Mouse (Mus musculus) neural tube, embryonic 14.5 days (tissue): ENCODE measurements at regions not wholly inside any gene's neighbourhood (a gene's known extent, or its start where the extent isn't known, plus 50 kb on each side); places are given as distances from the start of the nearest gene placed in this dataset.

Experiments used
- ATAC-seq: fragments of 200-750 bp; cut with Nextera tagmentation; 2 replicates; pipeline ENCODE4 v1.8.0; 2017; ENCODE audit warnings: low read depth, mild to moderate bottlenecking, moderate TSS enrichment, moderate library complexity
- H3K27ac ChIP-seq: fragments of 300-500 bp; sonication (generic); 2 replicates; pipeline ENCODE4 v1.5.1; 2014; ENCODE audit warnings: low read depth, mild to moderate bottlenecking, control low read depth, low read length, moderate library complexity, mixed read lengths
- H3K27me3 ChIP-seq: fragments of 300-500 bp; sonication (generic); 2 replicates; pipeline ENCODE4 v1.6.1; 2014; ENCODE audit warnings: low read length; ENCODE audit not compliant: control insufficient read depth, insufficient read depth
- H3K36me3 ChIP-seq: fragments of 300-500 bp; sonication (generic); 2 replicates; pipeline ENCODE4 v1.6.1; 2014; ENCODE audit warnings: low read length, mixed read lengths; ENCODE audit not compliant: control insufficient read depth, insufficient read depth
- H3K4me1 ChIP-seq: fragments of 300-500 bp; sonication (generic); 2 replicates; pipeline ENCODE4 v1.6.1; 2014; ENCODE audit warnings: low read length; ENCODE audit not compliant: control insufficient read depth, insufficient read depth
- H3K4me2 ChIP-seq: fragments of 300-500 bp; sonication (generic); 2 replicates; pipeline ENCODE4 v1.6.1; 2014; ENCODE audit warnings: mild to moderate bottlenecking, low read depth, low read length, control low read depth
- H3K4me3 ChIP-seq: fragments of 300-500 bp; sonication (generic); 2 replicates; pipeline ENCODE4 v1.5.1; 2014; ENCODE audit warnings: low read depth, low read length, control low read depth, mixed read lengths
- H3K9ac ChIP-seq: fragments of 300-500 bp; sonication (generic); replicated peaks from 2 replicates; pipeline ENCODE4 v1.6.1; 2014; ENCODE audit warnings: low read depth, mild to moderate bottlenecking, control low read depth, low read length, mixed read lengths
- H3K9me3 ChIP-seq: fragments of 300-500 bp; sonication (generic); 2 replicates; pipeline ENCODE4 v1.6.1; 2016; ENCODE audit warnings: low read length; ENCODE audit not compliant: control insufficient read depth
- WGBS: fragments of 180-500 bp; shearing (Covaris S2); extraction: QIAGEN DNeasy Blood & Tissue Kit; methylation state at CpG from one replicate; pipeline ENCODE4 v1.1.7; 2014; 5-methylcytosine and 5-hydroxymethylcytosine counted together

- Histone ChIP-seq H3K4me2 (no peak overlapping the region), H3K4me3 (no peak overlapping the region), H3K27me3 (no peaks in the 10 kb centered on the region), H3K9ac (no peak overlapping the region), H3K4me1 (0 out of 2 replicates have a peak, but pooled peaks cover 2% of the 10 kb centered on the region), H3K27ac (no peak overlapping the region), H3K36me3 (no peaks in the 10 kb centered on the region), H3K9me3 (no peaks in the 10 kb centered on the region)
- ATAC-seq, result no peak
- 70% methylated on average over 1 of the region's 1 CpGs for WGBS
Observed at GRCm38 (mm10) chr5:99782806-99783205, 53.9 kb upstream of the Rasgef1b start.

GRCm38 (mm10) chr5:99785850-99786249, 57.0 kb upstream of the Rasgef1b start:
- peak; percentile 34; the same call in 1 of the 2 replicates for ATAC-seq
- no peak overlapping the region for H3K27ac ChIP-seq

GRCm38 (mm10) chr5:99787239-99787638, 58.4 kb upstream of the Rasgef1b start:
- Histone ChIP-seq H3K9me3 (no peaks in the 10 kb centered on the region), H3K4me1 (0 out of 2 replicates have a peak, but pooled peaks cover 2% of the 10 kb centered on the region), H3K9ac (no peak overlapping the region), H3K4me2 (no peak overlapping the region), H3K4me3 (no peak overlapping the region), H3K27ac (no peak overlapping the region), H3K27me3 (no peaks in the 10 kb centered on the region), H3K36me3 (no peaks in the 10 kb centered on the region)
- WGBS, result 12% methylated on average over 10 of the region's 10 CpGs
- ATAC-seq, result peak; percentile 69; the same call in 1 of the 2 replicates

More at GRCm38 (mm10) chr5:99785850-99786249, 57.0 kb upstream of the Rasgef1b start:
- Histone ChIP-seq H3K36me3 (no peaks in the 10 kb centered on the region), H3K4me2 (no peak overlapping the region), H3K9me3 (no peaks in the 10 kb centered on the region), H3K9ac (no peak overlapping the region), H3K4me3 (no peak overlapping the region), H3K4me1 (0 out of 2 replicates have a peak, but pooled peaks cover 2% of the 10 kb centered on the region), H3K27me3 (no peaks in the 10 kb centered on the region)
- 55% methylated on average over 9 of the region's 9 CpGs for WGBS

- Histone ChIP-seq H3K4me3 (no peak overlapping the region), H3K27ac (no peak overlapping the region), H3K4me2 (no peak overlapping the region), H3K4me1 (0 out of 2 replicates have a peak, but pooled peaks cover 2% of the 10 kb centered on the region), H3K36me3 (no peaks in the 10 kb centered on the region), H3K9me3 (no peaks in the 10 kb centered on the region), H3K9ac (no peak overlapping the region), H3K27me3 (no peaks in the 10 kb centered on the region)
- no peak for ATAC-seq
- WGBS, result 46% methylated on average over 3 of the region's 3 CpGs
Observed at GRCm38 (mm10) chr5:99787665-99788366, 59.0 kb upstream of the Rasgef1b start.

GRCm38 (mm10) chr5:99790733-99791132, 61.9 kb upstream of the Rasgef1b start:
- H3K9me3 ChIP-seq, result no peaks in the 10 kb centered on the region
- H3K27me3 ChIP-seq, result no peaks in the 10 kb centered on the region
- 91% methylated on average over 5 of the region's 5 CpGs for whole genome bisulfite sequencing
- H3K9ac ChIP-seq, result no peak overlapping the region
- no peak overlapping the region for H3K4me2 ChIP-seq
- H3K36me3 ChIP-seq, result no peaks in the 10 kb centered on the region
- no peak overlapping the region for H3K27ac ChIP-seq
- H3K4me1 ChIP-seq, result 0 out of 2 replicates have a peak, but pooled peaks cover 2% of the 10 kb centered on the region
- ATAC-seq, result no peak
- no peak overlapping the region for H3K4me3 ChIP-seq

GRCm38 (mm10) chr5:99800543-99800942, 71.7 kb upstream of the Rasgef1b start:
- Histone ChIP-seq H3K4me1 (0 out of 2 replicates have a peak, but pooled peaks cover 3% of the 10 kb centered on the region), H3K36me3 (no peaks in the 10 kb centered on the region), H3K4me3 (no peak overlapping the region), H3K9ac (no peak overlapping the region), H3K27ac (no peak overlapping the region), H3K9me3 (no peaks in the 10 kb centered on the region), H3K27me3 (no peaks in the 10 kb centered on the region), H3K4me2 (no peak overlapping the region)
- no peak for ATAC-seq
- 79% methylated on average over 8 of the region's 8 CpGs for WGBS

GRCm38 (mm10) chr5:99801791-99802450, 73.1 kb upstream of the Rasgef1b start:
- Histone ChIP-seq H3K27ac (no peak overlapping the region; the same call in 1 of the 2 replicates), H3K36me3 (no peaks in the 10 kb centered on the region), H3K4me2 (no peak overlapping the region), H3K4me1 (0 out of 2 replicates have a peak, but pooled peaks cover 3% of the 10 kb centered on the region), H3K9me3 (no peaks in the 10 kb centered on the region), H3K27me3 (no peaks in the 10 kb centered on the region), H3K9ac (no peak overlapping the region), H3K4me3 (no peak overlapping the region)
- 33% methylated on average over 13 of the region's 13 CpGs for WGBS
- ATAC-seq, result peak; percentile 79; the same call in 1 of the 2 replicates

GRCm38 (mm10) chr5:99826861-99827260, 79.2 kb upstream of the Vamp9 start:
- Histone ChIP-seq H3K9ac (no peak overlapping the region), H3K27ac (no peak overlapping the region), H3K27me3 (no peaks in the 10 kb centered on the region), H3K9me3 (no peaks in the 10 kb centered on the region), H3K36me3 (no peaks in the 10 kb centered on the region), H3K4me1 (no peaks in the 10 kb centered on the region), H3K4me3 (no peak overlapping the region), H3K4me2 (no peak overlapping the region)
- ATAC-seq, result no peak
- WGBS, result 83% methylated on average over 6 of the region's 6 CpGs

GRCm38 (mm10) chr5:99828516-99828915, 77.5 kb upstream of the Vamp9 start:
- H3K9ac ChIP-seq, result no peak overlapping the region
- H3K4me2 ChIP-seq, result no peak overlapping the region
- H3K4me1 ChIP-seq, result no peaks in the 10 kb centered on the region
- H3K27me3 ChIP-seq, result no peaks in the 10 kb centered on the region
- H3K4me3 ChIP-seq, result no peak overlapping the region
- H3K27ac ChIP-seq, result no peak overlapping the region
- WGBS, result 83% methylated on average over 7 of the region's 7 CpGs
- ATAC-seq, result no peak
- no peaks in the 10 kb centered on the region for H3K9me3 ChIP-seq
- no peaks in the 10 kb centered on the region for H3K36me3 ChIP-seq
